ENCODE assay signal across 8 mouse cellular contexts in the genomic region with DNA sequence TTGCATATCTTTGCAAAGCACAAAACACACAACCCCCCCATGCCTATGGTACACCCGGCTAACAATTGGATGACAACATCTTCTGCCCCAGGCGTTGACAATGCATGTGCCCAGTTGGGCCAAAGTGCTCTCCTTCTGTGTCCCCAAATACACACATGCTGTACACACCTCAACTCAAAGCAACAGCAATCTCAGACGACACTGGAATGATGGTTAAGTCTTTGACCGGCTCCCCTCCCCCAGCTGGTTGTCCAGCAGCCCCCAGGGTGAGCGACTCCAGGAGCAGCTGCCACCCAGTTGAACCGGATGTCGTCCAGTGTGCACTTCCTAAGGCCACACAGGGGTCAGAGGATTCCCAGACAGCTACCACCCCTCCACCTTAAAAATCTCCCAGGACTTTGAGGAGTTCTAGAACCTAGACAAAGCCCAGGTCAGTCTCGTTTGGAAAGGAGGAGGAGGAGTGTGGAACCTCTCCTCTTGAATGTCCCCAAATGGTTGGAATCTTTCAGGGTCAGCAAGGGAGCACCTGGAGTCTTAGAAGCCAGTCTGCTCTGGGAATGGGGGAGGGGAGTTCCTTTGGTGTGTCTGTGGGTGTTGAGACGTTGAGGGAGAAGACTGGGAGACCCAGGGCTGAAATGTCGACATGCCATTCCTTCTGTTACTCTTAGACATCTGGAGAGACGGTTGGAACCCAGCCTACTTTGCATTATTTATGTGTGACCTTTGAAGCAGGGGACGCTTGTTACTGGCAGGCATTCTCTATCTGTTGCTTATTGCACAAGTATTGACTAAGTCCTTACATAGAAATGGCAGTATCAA. TPM values are rescaled to one million over a fixed set of nuclear protein-coding genes. Genes with fewer than 3 reads are reported as not detected.
DNase-seq lines count a peak whose midpoint lies in the region; ATAC-seq and TF ChIP-seq lines count a peak whose summit lies in the region.

No protein-coding gene starts in this region.

- ATAC-seq in kidney, postnatal 0 days (replicated peaks; ENCODE audit: low FRiP score, low read depth) = peak; percentile 4
- ATAC-seq in midbrain, embryonic 16.5 days = peak; percentile 0; the same call in 1 of the 2 replicates

- no peaks in the 10 kb centered on the region for H3K27me3 ChIP-seq in forebrain, embryonic 10.5 days (ENCODE audit: poor library complexity, severe bottlenecking)
- no peaks in the 10 kb centered on the region for H3K27me3 ChIP-seq in kidney, postnatal 0 days (ENCODE audit: insufficient read depth, low read length)
- H3K27me3 ChIP-seq in midbrain, embryonic 16.5 days (ENCODE audit: control insufficient read depth, insufficient read depth, low read depth, low read length) = no peaks in the 10 kb centered on the region

- H3K9ac ChIP-seq in kidney, postnatal 0 days (ENCODE audit: low read depth, low read length) = no peak overlapping the region
- no peak overlapping the region for H3K9ac ChIP-seq in midbrain, embryonic 16.5 days (ENCODE audit: low read depth, low read length)

- peak overlapping the region; percentile 92 for H3K27ac ChIP-seq in bone marrow, adult 2 months (ENCODE audit: control insufficient read depth, insufficient read depth, low read depth, low read length, poor library complexity)
- peak overlapping the region; percentile 95 for H3K27ac ChIP-seq in forebrain, embryonic 10.5 days
- peak overlapping the region; percentile 95 for H3K27ac ChIP-seq in kidney, postnatal 0 days
- peak overlapping the region; percentile 92 for H3K27ac ChIP-seq in midbrain, embryonic 16.5 days (ENCODE audit: low read length)

- H3K36me3 ChIP-seq in forebrain, embryonic 10.5 days (replicated peaks) = no peaks in the 10 kb centered on the region
- H3K36me3 ChIP-seq in kidney, postnatal 0 days (ENCODE audit: insufficient read depth, low read length) = no peaks in the 10 kb centered on the region
- no peaks in the 10 kb centered on the region for H3K36me3 ChIP-seq in midbrain, embryonic 16.5 days (ENCODE audit: control insufficient read depth, insufficient read depth, low read length)

- no peak overlapping the region for H3K4me2 ChIP-seq in kidney, postnatal 0 days (ENCODE audit: low read length)
- H3K4me2 ChIP-seq in midbrain, embryonic 16.5 days (ENCODE audit: low read length) = no peak overlapping the region

- DNase-seq in layer of hippocampus, adult 11-12 months (ENCODE audit: low spot score) = peak; percentile 21
- DNase-seq in layer of hippocampus, postnatal 10 days (ENCODE audit: low spot score in 2 of 2) = no peak
- DNase-seq in forebrain, embryonic 10.5 days (ENCODE audit: extremely low spot score, low spot score) = no peak
- no peak for DNase-seq in kidney, postnatal 0 days (ENCODE audit: low spot score)
- DNase-seq in spleen, postnatal 4 days (ENCODE audit: low spot score in 2 of 2) = no peak
- no peak for DNase-seq in urinary bladder, postnatal 36 days (ENCODE audit: low spot score in 2 of 2)

- no peak overlapping the region for H3K4me3 ChIP-seq in bone marrow, adult 2 months (replicated peaks; ENCODE audit: control insufficient read depth, low read depth, low read length)
- H3K4me3 ChIP-seq in forebrain, embryonic 10.5 days = peak overlapping the region; percentile 18; the same call in 1 of the 2 replicates
- H3K4me3 ChIP-seq in kidney, postnatal 0 days (replicated peaks; ENCODE audit: low read depth, low read length) = no peak overlapping the region
- H3K4me3 ChIP-seq in midbrain, embryonic 16.5 days (ENCODE audit: low read depth, low read length) = no peak overlapping the region

- H3K9me3 ChIP-seq in forebrain, embryonic 10.5 days = peaks cover 15% of the 10 kb centered on the region; the same call in 1 of the 2 replicates
- no peaks in the 10 kb centered on the region for H3K9me3 ChIP-seq in kidney, postnatal 0 days (replicated peaks; ENCODE audit: low read length)
- no peaks in the 10 kb centered on the region for H3K9me3 ChIP-seq in midbrain, embryonic 16.5 days (replicated peaks; ENCODE audit: control insufficient read depth, low read length, poor library complexity, severe bottlenecking)

- no peak for TF ChIP-seq POLR2A in bone marrow, adult 2 months (IDR thresholded peaks at IDR 0.05; ENCODE audit: borderline replicate concordance, control insufficient read depth, low read depth, low read length)

- TF ChIP-seq CTCF in bone marrow, adult 2 months (IDR thresholded peaks at IDR 0.05; ENCODE audit: control insufficient read depth, insufficient read depth, low read length) = no peak
- no peak for TF ChIP-seq CTCF in kidney, postnatal 0 days (IDR thresholded peaks at IDR 0.05; ENCODE audit: low read depth)

- peaks cover 18% of the 10 kb centered on the region for H3K4me1 ChIP-seq in bone marrow, adult 2 months (ENCODE audit: control insufficient read depth, insufficient read depth, low read length)
- H3K4me1 ChIP-seq in forebrain, embryonic 10.5 days = peaks cover 83% of the 10 kb centered on the region
- peaks cover 11% of the 10 kb centered on the region for H3K4me1 ChIP-seq in kidney, postnatal 0 days (replicated peaks; ENCODE audit: insufficient read depth, low read length)
- H3K4me1 ChIP-seq in midbrain, embryonic 16.5 days (ENCODE audit: control insufficient read depth, insufficient read depth, low read length) = peaks cover 17% of the 10 kb centered on the region

- 40% methylated on average over 12 of the region's 12 CpGs for WGBS in bone marrow, adult 2 months
- WGBS in forebrain, embryonic 10.5 days = 23% methylated on average over 12 of the region's 12 CpGs
- 18% methylated on average over 12 of the region's 12 CpGs for WGBS in kidney, postnatal 0 days
- WGBS in midbrain, embryonic 16.5 days = 19% methylated on average over 12 of the region's 12 CpGs

RNA-seq across cellular contexts. Expression of gene Atf7ip, which starts 36.8 kb away (rescaled TPM):
- total RNA-seq in layer of hippocampus, postnatal 10 days (2021) = 100 to 1,000 TPM; 139 to 148 TPM
- polyA plus RNA-seq in bone marrow, adult 2 months (2011; ENCODE audit: insufficient read depth, insufficient read length, low replicate concordance, missing spikeins) = 39.2 and 53.1 TPM in 2 replicates
- 44.2 and 46.7 TPM in 2 replicates for polyA plus RNA-seq in forebrain, embryonic 10.5 days (2016; fragmentation: Nextera tagmentation; extraction: Ambion mirVana)
- 17.9 and 20.2 TPM in 2 replicates for polyA plus RNA-seq in kidney, postnatal 0 days (2015; fragmentation: Nextera tagmentation; extraction: Ambion mirVana)
- polyA plus RNA-seq in midbrain, embryonic 16.5 days (2015; fragmentation: Nextera tagmentation; extraction: Ambion mirVana) = 38.2 and 40.6 TPM in 2 replicates

RNA-seq across cellular contexts. Expression of gene E330021D16Rik, which starts 53.8 kb away (rescaled TPM):
- total RNA-seq in layer of hippocampus, postnatal 10 days (2021) = not detected
- not detected in 2 replicates for polyA plus RNA-seq in bone marrow, adult 2 months (2011; ENCODE audit: insufficient read depth, insufficient read length, low replicate concordance, missing spikeins)
- polyA plus RNA-seq in forebrain, embryonic 10.5 days (2016; fragmentation: Nextera tagmentation; extraction: Ambion mirVana) = not detected in 2 replicates
- 4.2 and 4.7 TPM in 2 replicates for polyA plus RNA-seq in kidney, postnatal 0 days (2015; fragmentation: Nextera tagmentation; extraction: Ambion mirVana)
- polyA plus RNA-seq in midbrain, embryonic 16.5 days (2015; fragmentation: Nextera tagmentation; extraction: Ambion mirVana) = not detected in 2 replicates
